Mouse (Mus musculus) left cerebral cortex, adult 2 months (tissue): ENCODE results near the gene Smarcal1. TPM values are rescaled to one million over a fixed set of nuclear protein-coding genes. Genes with fewer than 3 reads are reported as not detected.

ENCODE experiments used
- DNase-seq, 2 experiments: peaks; one replicate each; pipeline ENCODE4 v3.0.0; 2021 to 2022; ENCODE audit warnings: low spot score in 2 of 2, mixed read lengths in 1 of 2; ENCODE audit errors: extremely low spot score in 1 of 2
- H3K27ac ChIP-seq: fragments of 200-600 bp; 2 replicates; pipeline ENCODE4 v1.8.1; 2022
- H3K4me3 ChIP-seq: fragments of 200-600 bp; 2 replicates; pipeline ENCODE4 v1.8.1; 2022
- CTCF ChIP-seq: fragments of 200-600 bp; IDR thresholded peaks from 2 replicates; pipeline ENCODE4 v1.8.1; 2022; ENCODE audit warnings: antibody characterized with exemption, mild to moderate bottlenecking, moderate library complexity
- intact Hi-C: fragments of 180-260 bp; cut with DNase I; formaldehyde crosslinking; loops from one replicate; pipeline ENCODE4 v1.15.1; 2025
- long read RNA-seq, 2 experiments: library from polyadenylated mRNA; stranded (forward); transcript quantifications; one replicate each; pipeline ENCODE4 v2.0.0; 2021; ENCODE audit warnings: borderline mapping rate in 2 of 2
- total RNA-seq, 2 experiments: library from RNA; stranded (reverse); gene quantifications; 2 replicates each; pipeline ENCODE4 v1.2.3; 2021

The Smarcal1 gene
- total RNA-seq, result 10 to 100 TPM; 69.0 to 72.4 TPM
- long read RNA-seq, experiment 1, transcript Smarcal1-201 (17 exons, 3,059 nt), result major isoform, 24 of 49 reads
- long read RNA-seq, experiment 1, partial matches to known transcripts, result 6 of 49 reads
- long read RNA-seq, experiment 1, other reads (novel, unspliced or antisense), result 19 of 49 reads
- long read RNA-seq, experiment 2, transcript Smarcal1-201 (17 exons, 3,059 nt), result major isoform, 17 of 38 reads
- long read RNA-seq, experiment 2, partial matches to known transcripts, result 8 of 38 reads
- long read RNA-seq, experiment 2, other reads (novel, unspliced or antisense), result 12 of 38 reads

DNA sequence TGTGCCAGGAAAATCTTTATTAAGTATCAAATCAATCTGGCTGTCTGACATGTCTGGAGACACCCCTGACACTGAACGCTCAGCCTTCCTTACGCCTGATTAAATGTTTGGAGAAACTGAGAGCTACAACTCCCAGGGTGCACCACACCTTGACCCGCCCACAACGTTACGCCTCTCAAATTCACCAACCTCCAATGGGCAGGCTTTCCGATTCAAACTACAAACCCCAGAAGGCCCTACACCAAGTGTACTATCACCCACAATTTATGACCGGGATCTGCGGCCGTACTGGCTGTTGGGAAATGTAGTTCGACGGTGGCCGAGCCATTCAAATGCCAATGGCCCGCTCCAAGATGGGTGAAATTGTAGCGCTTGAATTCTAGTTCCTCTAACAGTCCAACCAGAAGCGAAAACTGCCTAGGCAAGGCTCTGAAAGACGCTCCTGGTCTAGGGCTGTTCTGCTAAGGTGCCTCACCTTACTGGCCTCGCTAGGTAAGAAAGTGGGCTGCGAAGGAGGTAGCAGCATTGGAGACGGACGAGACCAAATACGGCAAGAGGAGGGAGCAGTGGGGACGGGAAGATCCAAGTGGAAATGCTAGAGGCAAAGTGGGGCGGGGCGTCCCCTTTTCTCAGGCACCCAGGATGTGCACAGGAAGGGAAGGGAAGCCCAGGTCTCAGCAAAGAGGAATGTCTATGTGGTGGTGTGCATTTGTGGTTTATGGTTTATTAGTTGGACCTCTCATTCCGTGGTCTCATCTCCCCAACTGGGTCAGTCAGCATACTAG lies at the start of gene Smarcal1:
Gene Smarcal1, plus strand, starts transcription at position 305 of the 785 bp plus-strand sequence.
- TF ChIP-seq CTCF, result no peak
- intact Hi-C loops, result loop anchor here (1.0 to 2.0 kb wide), 2 partner anchors 10 to 276 kb away; partner anchors contain the start of gene Xrcc5
- peak; percentile 92 to 94 for DNase-seq
- Histone ChIP-seq H3K4me3 (peak within 1 kb of the TSS; percentile 90), H3K27ac (peak within 1 kb of the TSS; percentile 91)

DNA sequence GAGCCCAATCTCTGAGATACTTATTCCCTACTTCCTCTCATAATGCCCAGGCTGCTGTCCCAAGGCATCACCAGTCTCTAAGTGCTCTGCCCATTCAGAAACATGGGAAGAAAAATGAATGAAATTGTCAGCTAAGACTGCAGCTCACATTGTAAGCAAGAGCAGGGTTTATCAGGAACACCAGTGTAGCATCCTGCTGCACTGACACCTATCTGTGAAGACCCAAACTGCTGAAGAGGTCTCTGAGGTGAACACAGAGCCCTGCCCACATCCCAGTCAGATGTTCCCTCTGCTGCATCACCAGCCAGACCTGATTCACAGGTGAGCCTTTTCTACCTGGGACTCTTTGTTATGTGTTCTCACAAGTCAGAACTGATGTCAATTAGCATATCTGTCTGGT lies 49.6 kb upstream of the Smarcal1 start:
- Histone ChIP-seq H3K27ac (no peak overlapping the region), H3K4me3 (peak overlapping the region; percentile 53)
- peak; percentile 24 for TF ChIP-seq CTCF
- DNase-seq, result no peak
- intact Hi-C loops, result no loop called here

- H3K27ac ChIP-seq, result peak overlapping the region; percentile 91
- TF ChIP-seq CTCF, result no peak
- H3K4me3 ChIP-seq, result peak overlapping the region; percentile 53
- peak; percentile 45 to 57 for DNase-seq
- intact Hi-C loops, result loop anchor here (5.0 kb wide), 3 partner anchors 41 to 229 kb away; partner anchors contain the start of gene Xrcc5
Measured at GRCm38 (mm10) chr1:72535725-72536571, 47.1 kb upstream of the Smarcal1 start.

GRCm38 (mm10) chr1:72536611-72537351 lies 46.3 kb upstream of the Smarcal1 start, which contains the start of gene March4:
March4 (minus strand) TSS chr1:72536930.
- H3K4me3 ChIP-seq, result peak within 1 kb of the TSS; percentile 53
- intact Hi-C loops, result loop anchor here (5.0 kb wide), 3 partner anchors 41 to 229 kb away; partner anchors contain the start of gene Xrcc5
- TF ChIP-seq CTCF, result no peak
- H3K27ac ChIP-seq, result peak within 1 kb of the TSS; percentile 91
- peak; percentile 65 to 77 for DNase-seq

- DNase-seq, result peak in 1 of 2 experiments; percentile 19
- H3K27ac ChIP-seq, result no peak overlapping the region
- intact Hi-C loops, result loop anchor here (5.0 kb wide), 3 partner anchors 39 to 231 kb away; partner anchors contain the start of gene Xrcc5
- H3K4me3 ChIP-seq, result no peak overlapping the region; the same call in 1 of the 2 replicates
- TF ChIP-seq CTCF, result no peak
Measured at GRCm38 (mm10) chr1:72538266-72538665, 44.8 kb upstream of the Smarcal1 start.

GRCm38 (mm10) chr1:72550317-72550716 lies 32.7 kb upstream of the Smarcal1 start:
- no peak for TF ChIP-seq CTCF
- Histone ChIP-seq H3K4me3 (no peak overlapping the region), H3K27ac (no peak overlapping the region)
- no peak for DNase-seq
- intact Hi-C loops, result no loop called here

DNA sequence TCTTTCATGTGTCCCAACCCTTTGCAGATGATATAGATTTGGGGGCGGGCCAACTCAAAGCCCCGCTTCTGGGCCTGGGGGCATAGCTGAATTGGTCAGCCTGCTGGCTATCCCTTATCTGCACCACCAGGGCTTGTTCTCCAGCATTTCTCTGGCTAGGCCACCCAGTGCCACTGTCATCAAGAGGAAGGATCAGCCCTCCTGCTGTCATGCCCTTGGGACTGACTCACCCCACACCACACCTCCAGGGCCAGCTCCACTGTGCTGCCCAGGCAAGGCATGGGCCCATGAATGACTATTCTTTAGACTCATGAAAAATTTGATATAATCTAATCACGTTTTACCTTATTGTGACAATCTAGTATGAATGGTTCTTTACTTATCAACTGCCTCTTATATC lies 26.6 kb upstream of the Smarcal1 start:
- Histone ChIP-seq H3K4me3 (no peak overlapping the region), H3K27ac (no peak overlapping the region)
- DNase-seq, result no peak
- no peak for TF ChIP-seq CTCF
- intact Hi-C loops, result no loop called here

DNA sequence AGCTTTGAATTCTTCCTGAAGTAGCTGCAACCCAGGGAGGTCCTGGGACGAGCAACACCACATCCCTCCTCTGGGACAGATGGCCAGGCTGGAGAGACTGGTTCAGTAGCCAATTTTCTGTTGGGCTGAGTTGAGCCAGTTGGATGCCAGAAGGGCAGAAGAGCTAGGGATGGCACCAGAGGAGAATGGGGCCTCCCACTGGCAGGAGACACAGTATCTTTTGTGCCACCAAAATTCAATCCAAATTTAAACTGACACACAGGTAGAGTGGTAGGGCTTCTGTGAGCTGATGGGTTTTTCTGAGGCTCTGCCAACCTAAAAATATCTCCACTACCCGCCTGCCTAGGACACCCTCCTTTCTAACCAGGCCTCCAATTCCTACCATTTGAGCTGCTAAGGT lies 24.4 kb upstream of the Smarcal1 start:
- H3K27ac ChIP-seq, result no peak overlapping the region
- TF ChIP-seq CTCF, result no peak
- no peak overlapping the region for H3K4me3 ChIP-seq
- intact Hi-C loops, result no loop called here
- DNase-seq, result no peak

DNA sequence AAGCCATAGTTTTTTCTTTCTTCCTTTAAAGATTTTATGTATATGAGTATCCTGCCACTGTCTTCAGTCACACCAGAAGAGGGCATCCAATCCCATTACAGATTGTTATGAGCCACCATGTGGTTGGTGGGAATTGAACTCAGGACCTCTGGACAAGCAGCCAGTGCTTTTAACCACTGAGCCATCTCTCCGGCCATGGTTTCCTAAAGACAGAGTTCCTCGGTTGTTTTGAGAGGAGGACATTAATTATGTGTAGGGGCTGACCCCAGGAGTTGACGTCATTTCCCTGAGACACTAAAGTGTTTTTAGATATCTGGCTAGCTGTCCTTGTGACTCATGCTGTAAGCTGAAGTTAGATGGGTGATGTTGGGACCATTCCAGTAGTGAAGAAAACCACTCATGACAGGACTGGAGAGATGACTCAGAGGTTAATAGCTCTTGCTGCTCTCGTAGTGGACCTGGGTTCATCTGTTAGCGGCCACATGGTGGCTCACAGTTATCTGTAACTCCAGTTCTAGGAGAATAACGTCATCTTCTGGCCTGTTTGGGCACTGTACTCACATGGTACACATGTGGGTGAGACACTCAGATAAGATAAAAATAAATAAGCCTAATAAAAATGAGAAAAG lies 18.6 kb upstream of the Smarcal1 start:
- no peak for DNase-seq
- TF ChIP-seq CTCF, result no peak
- intact Hi-C loops, result no loop called here
- H3K27ac ChIP-seq, result no peak overlapping the region
- H3K4me3 ChIP-seq, result no peak overlapping the region

DNA sequence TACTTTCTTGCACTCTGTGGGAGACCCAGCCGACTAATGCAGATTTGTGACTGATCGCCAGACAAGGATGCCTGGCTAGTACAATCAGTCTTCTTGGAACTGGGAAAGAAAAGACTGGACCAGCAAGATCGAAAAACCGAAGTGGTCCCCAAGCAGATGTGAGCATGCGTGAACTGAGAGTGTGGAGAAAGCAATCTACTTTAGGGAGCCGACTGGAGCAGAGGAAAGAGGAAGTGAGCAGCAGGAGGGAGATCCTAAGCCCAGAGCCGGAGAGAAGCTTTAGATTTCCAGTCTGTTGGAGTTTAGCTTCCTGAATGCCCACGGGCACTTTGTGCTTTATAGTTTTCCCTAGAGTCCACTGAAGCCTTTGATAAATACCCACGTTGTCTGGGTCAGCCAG lies 16.0 kb upstream of the Smarcal1 start:
- no peak overlapping the region for H3K27ac ChIP-seq
- intact Hi-C loops, result no loop called here
- no peak for TF ChIP-seq CTCF
- H3K4me3 ChIP-seq, result no peak overlapping the region
- DNase-seq, result no peak
